ENCODE assay signal across 27 mouse cellular contexts in the genomic region with DNA sequence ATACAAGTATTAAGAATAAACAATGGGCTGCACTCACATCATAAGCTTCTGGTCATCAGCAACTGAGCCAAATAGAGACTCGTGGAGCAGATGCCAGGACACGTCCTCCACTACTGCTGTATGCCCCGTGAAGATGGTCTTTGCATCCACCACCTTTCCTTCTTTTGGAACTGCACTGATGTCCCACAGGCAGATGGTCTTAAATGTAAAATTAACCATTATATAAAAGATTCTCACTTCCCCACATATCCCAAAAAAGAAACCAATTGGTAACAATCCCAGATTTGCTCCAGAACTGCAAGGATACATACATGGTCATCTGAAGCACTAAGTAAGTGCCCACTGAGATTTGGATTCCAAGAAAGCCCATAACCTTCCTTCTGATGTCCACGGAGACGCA. TPM values are rescaled to one million over a fixed set of nuclear protein-coding genes. Genes with fewer than 3 reads are reported as not detected.
DNase-seq lines count a peak whose midpoint lies in the region; ATAC-seq and TF ChIP-seq lines count a peak whose summit lies in the region.
"Had no signal": no experiment of that assay in that cellular context is flagged by ENCODE, and none has a peak within 500 bp of the region (broad histone marks: within the 10 kb centered on the region; RNA-seq: fewer than 3 reads in every experiment).

No protein-coding gene starts in this region.

- no peak overlapping the region for H3K4me3 ChIP-seq in left cerebral cortex, adult 2 months
- H3K4me3 ChIP-seq: embryonic facial prominence, embryonic 13.5 days; embryonic facial prominence, embryonic 15.5 days; erythroblast, embryonic 14.5 days; forebrain, embryonic 10.5 days; forebrain, embryonic 12.5 days had no signal

- intact Hi-C loops in left cerebral cortex, adult 2 months (cut with DNase I), result no loop called here
- intact Hi-C loops in left cerebral cortex, postnatal 4 days (cut with DNase I), result no loop called here

- H3K27ac ChIP-seq in left cerebral cortex, adult 2 months, result peak overlapping the region; percentile 63; the same call in 1 of the 2 replicates
- H3K27ac ChIP-seq: embryonic facial prominence, embryonic 13.5 days; embryonic facial prominence, embryonic 15.5 days; forebrain, embryonic 10.5 days; forebrain, embryonic 12.5 days had no signal

- ATAC-seq in frontal cortex, adult (ENCODE audit: low TSS enrichment), result peak; percentile 67; the same call in 1 of the 2 replicates
- ATAC-seq: activated CD4-positive, CD25-positive, alpha-beta regulatory T cell, adult 4 months; CD4-positive, CD25-positive, alpha-beta regulatory T cell, adult 4 months; forebrain, embryonic 14.5 days; forebrain, embryonic 16.5 days; Patski had no signal

- TF ChIP-seq CTCF in left cerebral cortex, adult 2 months (IDR thresholded peaks at IDR 0.05), result no peak

- DNase-seq in frontal cortex, postnatal 14 days (ENCODE audit: low spot score in 2 of 2), result no peak
- DNase-seq in left cerebral cortex, adult 2 months (ENCODE audit: extremely low spot score in 1 of 2, low spot score in 2 of 2), result no peak
- DNase-seq in left cerebral cortex, postnatal 4 days, result no peak
- peak; percentile 41 for DNase-seq in brain, adult 2 months (ENCODE audit: low read depth, low spot score)
- DNase-seq in cerebellum, postnatal 36 days, result no peak
- DNase-seq: adrenal gland, adult 8-10 months; adrenal gland, postnatal 25 days; B cell, adult 2 months; cerebellum, adult 11-12 months; cerebellum, adult 2 months; cerebellum, adult 9-10 months; cerebellum, postnatal 10 days; cerebellum, postnatal 25 days; embryo, embryonic 11 days had no signal

RNA-seq across cellular contexts. Expression of a gene that starts 13.1 kb away (rescaled TPM):
- total RNA-seq in left cerebral cortex, adult 2 months (2021), result 100 to 1,000 TPM; 115 to 123 TPM
- total RNA-seq in left cerebral cortex, postnatal 4 days (2021), result 100 to 1,000 TPM; 156 to 186 TPM

RNA-seq across cellular contexts. Expression of a gene that starts 13.5 kb away (rescaled TPM):
- total RNA-seq in left cerebral cortex, adult 2 months (2021), result 10 to 100 TPM; 29.4 to 30.1 TPM
- total RNA-seq in left cerebral cortex, postnatal 4 days (2021), result 10 to 100 TPM; 18.0 to 18.5 TPM

RNA-seq across cellular contexts. Expression of a gene that starts 34.6 kb away (rescaled TPM):
- 1 to 10 TPM; 1.8 to 2.2 TPM for total RNA-seq in left cerebral cortex, adult 2 months (2021)
- total RNA-seq in left cerebral cortex, postnatal 4 days (2021), result 1 to 10 TPM in 1 of 2 experiments, under 1 TPM in 1; 0.58 to 1.6 TPM
- total RNA-seq: CH12.LX; common myeloid progenitor, adult 5-6 weeks had no signal

RNA-seq across cellular contexts. Expression of a gene that starts 55.9 kb away (rescaled TPM):
- total RNA-seq in left cerebral cortex, adult 2 months (2021), result 1 to 10 TPM; 5.1 to 5.8 TPM
- total RNA-seq in left cerebral cortex, postnatal 4 days (2021), result 10 to 100 TPM in 1 of 2 experiments, 1 to 10 TPM in 1; 9.8 to 11.3 TPM
